Mouse (Mus musculus) forebrain, embryonic 13.5 days (tissue): ENCODE measurements around the gene Obsl1. TPM values are rescaled to one million over a fixed set of nuclear protein-coding genes. Genes with fewer than 3 reads are reported as not detected.

ENCODE experiments used
- polyA plus RNA-seq: library from polyadenylated mRNA; unstranded; fragments of >200 nt; fragmentation: Nextera tagmentation; extraction: Ambion mirVana; gene quantifications from 2 replicates; pipeline ENCODE4 v1.2.1, GENCODE M21; 2015

Gene Obsl1
- polyA plus RNA-seq, 1 experiment from 2014 or later = 15.5 TPM

Other genes starting within 250 kb of the Obsl1 start
- gene Ptprn, start 241.9 kb downstream of the Obsl1 start, polyA plus RNA-seq = 4.5 and 6.5 TPM in 2 replicates
- gene Resp18, start 228.0 kb downstream of the Obsl1 start, polyA plus RNA-seq = 37.0 and 44.1 TPM in 2 replicates
- 140 and 142 TPM in 2 replicates for gene Dnpep, start 188.5 kb downstream of the Obsl1 start, polyA plus RNA-seq
- gene Des, start 146.1 kb downstream of the Obsl1 start, polyA plus RNA-seq = 0.81 and 1.1 TPM in 2 replicates
- 7.6 and 9.0 TPM in 2 replicates for gene Speg, start 131.2 kb downstream of the Obsl1 start, polyA plus RNA-seq
- gene Gmppa, start 70.5 kb downstream of the Obsl1 start, polyA plus RNA-seq = 53.7 and 62.7 TPM in 2 replicates
- gene Asic4, start 56.0 kb downstream of the Obsl1 start, polyA plus RNA-seq = 4.0 and 5.4 TPM in 2 replicates
- gene Chpf, start 27.1 kb downstream of the Obsl1 start, polyA plus RNA-seq = 16.9 and 18.6 TPM in 2 replicates
- gene Tmem198, start 26.9 kb downstream of the Obsl1 start, polyA plus RNA-seq = 34.0 and 35.5 TPM in 2 replicates
- 5.8 and 8.0 TPM in 2 replicates for gene Inha, start 625 bp upstream of the Obsl1 start, polyA plus RNA-seq
- 16.3 and 19.4 TPM in 2 replicates for gene Stk11ip, start 15.1 kb upstream of the Obsl1 start, polyA plus RNA-seq
- 20.9 and 25.3 TPM in 2 replicates for gene Slc4a3, start 39.8 kb upstream of the Obsl1 start, polyA plus RNA-seq